Mouse (Mus musculus): ENCODE measurements at regions not wholly inside any gene's neighbourhood (a gene's known extent, or its start where the extent isn't known, plus 50 kb on each side); places are given as distances from the start of the nearest gene placed in this dataset.

DNA sequence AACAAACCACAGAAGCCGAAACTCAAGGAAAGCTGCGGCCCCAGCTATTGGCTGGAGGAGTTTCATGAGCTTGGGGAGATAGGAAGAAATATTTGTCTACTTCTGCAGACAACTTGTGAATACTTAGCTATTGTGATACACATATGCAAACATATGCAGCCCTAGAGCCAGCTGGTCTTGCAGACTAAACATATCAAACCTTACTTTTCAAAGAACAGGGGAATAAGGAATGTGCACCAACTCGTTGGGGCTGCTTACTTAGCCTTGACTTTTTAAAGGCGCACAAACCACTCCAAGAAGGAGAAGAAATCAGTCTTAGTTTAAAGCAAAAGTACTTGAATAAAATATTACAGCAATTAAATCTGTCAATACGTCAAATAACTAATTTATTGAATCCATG lies 106.8 kb upstream of the Lpar1 start:
- DNase-seq (ENCODE audit: low spot score): no peak

DNA sequence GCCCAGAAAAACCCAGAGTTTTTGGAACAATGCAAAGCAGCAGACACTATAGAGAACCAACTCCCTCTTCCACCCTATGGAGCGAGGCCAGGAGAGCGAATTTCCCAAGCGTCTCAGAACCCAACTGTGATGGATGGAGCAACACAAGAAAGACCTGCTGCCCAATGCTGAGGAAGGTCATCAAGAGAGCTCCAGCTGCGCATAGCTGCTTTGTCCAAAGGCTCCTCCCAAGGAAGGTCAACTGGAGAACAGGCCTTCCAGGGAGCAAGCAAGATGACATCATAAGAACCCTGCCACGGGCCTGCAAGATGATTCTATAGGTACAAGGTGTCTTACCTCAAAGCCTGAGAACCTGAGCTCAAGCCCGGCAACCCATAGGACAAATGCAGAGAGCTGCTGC lies 104.5 kb upstream of the Lpar1 start:
- no peak for DNase-seq (ENCODE audit: low spot score)

DNA sequence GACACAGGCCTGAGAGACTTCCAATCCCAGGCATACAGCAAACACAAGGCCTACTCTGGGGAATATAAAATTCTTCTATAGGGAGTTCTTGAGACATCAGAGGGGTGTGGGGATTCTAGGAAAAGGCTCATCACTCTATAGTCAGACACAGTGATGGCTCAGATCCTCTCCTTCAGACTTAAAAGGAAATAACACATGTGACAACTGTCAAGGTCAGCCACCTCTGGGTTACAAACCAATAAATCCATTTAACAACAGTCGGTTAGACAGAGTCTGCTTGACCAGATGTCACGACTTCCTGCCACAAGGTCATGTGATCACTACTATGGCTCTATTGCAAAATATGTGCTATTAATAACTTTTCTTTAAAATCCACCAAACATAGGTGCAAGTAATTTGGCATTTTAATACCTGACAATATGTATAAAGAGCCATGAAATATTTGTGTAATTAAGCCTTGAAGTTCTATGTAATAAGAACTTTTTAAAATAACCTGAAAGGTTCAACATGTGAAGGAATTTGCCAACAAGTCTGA lies 94.1 kb upstream of the Lpar1 start:
- no peak for DNase-seq (ENCODE audit: low spot score)

GRCm38 (mm10) chr4:58646821-58647220 lies 93.1 kb upstream of the Lpar1 start:
- no peak for DNase-seq (ENCODE audit: low spot score)

DNA sequence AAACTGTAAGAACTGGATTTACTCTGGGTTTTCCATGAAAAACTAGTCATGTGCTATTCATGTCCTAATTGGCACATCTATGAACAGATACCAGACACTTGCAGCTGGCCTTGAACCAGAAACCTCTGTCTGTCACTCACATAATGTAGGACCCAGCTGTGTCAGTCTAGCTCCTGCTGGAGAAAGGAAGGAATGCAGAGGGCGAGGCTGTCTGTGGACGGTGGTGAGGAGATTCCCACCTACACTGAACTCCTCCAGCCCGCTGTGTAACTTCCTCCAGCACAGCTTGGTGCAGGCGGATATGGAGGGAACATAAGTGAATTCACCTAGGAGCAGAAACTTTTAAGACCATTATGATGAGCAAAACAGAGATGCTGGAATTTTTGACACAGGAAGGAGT lies 89.7 kb upstream of the Lpar1 start:
- no peak for DNase-seq (ENCODE audit: low spot score)

DNA sequence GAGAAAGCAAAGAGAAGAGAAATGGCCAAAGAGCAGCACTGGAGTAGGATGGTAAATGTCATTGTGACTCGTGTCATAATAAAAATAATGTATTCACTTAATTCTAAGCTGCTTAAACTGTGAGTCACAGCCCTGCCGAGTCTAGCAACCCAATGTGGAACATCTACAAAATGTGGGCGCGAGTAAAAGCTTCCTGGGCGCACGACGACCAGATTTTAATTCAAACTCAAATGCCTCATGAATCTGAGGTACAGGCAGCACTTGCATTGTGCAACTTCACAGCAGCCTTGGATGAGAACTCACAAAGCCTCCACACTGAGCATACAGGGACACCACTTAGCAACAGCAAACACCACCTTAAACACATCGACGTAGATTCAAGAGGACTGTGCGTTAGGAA lies 88.5 kb upstream of the Lpar1 start:
- no peak for DNase-seq (ENCODE audit: low spot score)

GRCm38 (mm10) chr4:58632696-58633095 lies 79.0 kb upstream of the Lpar1 start:
- DNase-seq (ENCODE audit: low spot score): no peak

DNA sequence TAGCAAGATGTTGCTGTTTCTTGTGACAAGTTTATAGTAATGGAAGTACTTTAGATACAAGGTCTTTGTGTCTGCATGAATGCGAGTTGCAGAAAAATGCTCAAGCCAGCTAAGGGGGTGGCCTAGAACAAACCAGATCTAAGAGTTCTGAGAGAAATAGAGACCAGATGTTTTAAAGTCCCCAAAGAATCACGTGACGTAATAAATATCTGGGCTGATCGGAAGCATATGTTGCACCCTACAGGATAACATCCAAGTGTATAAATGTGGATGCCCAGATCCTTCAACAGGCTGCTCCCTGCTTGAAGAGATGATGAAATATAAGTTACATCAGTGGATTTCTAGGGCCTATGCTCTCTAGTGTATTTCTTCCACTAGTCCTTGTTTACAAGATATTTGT lies 77.7 kb upstream of the Lpar1 start:
- DNase-seq (ENCODE audit: low spot score): no peak

GRCm38 (mm10) chr4:58627021-58627420 lies 73.3 kb upstream of the Lpar1 start:
- DNase-seq (ENCODE audit: low spot score): no peak

DNA sequence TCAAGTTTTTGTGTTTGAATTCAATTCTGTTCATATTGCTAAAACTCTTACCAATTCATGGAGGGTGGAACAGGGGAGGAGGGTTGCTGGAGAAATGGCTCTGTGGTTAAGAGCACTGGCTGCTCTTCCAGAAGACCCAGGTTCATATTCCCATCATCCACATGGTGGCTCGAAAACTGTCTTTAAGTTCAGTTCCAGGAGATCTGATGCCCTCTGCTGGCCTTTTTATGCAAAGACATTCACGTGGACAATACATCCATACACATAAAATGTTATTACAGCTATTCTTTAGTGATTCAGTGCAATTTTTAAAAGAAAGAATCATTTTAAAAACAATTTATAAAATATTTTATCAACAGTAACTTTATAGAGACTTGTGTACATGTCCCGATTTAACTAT lies 70.4 kb upstream of the Lpar1 start:
- DNase-seq (ENCODE audit: low spot score): no peak

DNA sequence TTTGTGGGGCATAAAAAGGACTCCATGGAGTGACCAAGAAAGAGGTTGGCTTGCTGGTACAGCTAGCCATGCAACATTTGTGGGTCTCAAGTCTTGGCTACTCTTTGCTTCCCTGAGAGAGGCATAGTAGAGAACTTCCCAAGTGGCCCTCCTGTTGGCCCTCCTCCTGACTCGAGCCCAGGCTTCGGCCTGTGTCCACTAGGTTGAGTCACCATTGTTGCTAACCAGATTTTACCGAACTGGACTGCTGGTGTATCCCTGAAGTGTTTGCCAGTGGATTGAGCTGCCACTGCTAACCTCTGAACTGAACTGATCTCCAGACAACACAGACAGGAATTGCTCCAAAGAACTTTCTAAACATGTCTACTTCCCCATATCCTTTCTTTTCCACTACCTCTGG lies 66.9 kb upstream of the Lpar1 start:
- no peak for DNase-seq (ENCODE audit: low spot score)

- no peak for DNase-seq (ENCODE audit: low spot score)
These were observed 63.6 kb upstream of the Lpar1 start for GRCm38 (mm10) chr4:58617261-58617660.

DNA sequence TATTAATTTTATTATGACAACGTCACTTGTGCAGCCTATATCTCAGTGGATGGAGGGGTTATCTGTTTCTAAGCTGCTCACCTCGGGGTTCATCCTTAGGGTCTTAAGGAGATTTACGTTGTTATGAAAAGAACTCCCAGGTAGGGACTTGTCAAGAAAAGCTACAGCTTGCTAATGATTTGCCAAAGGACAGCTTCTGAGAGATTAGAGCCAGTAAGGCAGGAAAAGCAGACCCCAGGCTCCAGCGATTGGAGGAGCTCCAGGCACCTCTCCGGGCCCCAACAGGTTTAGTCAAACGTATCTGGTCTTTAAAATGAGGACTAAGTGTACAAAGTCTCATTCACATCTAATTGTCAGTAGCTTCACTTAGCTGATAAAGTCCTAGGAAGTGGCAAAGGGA lies 59.8 kb upstream of the Lpar1 start:
- no peak for DNase-seq (ENCODE audit: low spot score)

DNA sequence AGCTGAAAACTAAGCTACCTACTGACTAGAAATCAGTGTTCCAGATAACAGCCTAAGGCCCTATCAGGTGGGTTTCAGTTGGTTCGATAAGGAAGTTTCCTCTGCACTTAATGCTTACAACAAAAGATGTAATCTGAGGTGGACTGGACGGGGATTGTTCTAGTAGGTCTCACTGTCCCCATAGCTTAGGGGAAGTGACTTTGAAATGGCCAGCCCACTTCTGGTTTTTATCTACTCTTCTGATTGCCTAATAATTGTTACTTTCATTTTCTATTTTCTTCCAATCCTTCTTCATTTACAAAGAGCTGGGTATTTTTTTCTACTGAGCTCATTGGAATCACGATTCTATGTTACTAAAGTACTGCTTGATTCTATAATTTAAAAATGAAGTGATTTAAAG lies 59.3 kb upstream of the Lpar1 start:
- DNase-seq (ENCODE audit: low spot score): no peak

- DNase-seq (ENCODE audit: low spot score): no peak
These were observed 53.8 kb upstream of the Lpar1 start for GRCm38 (mm10) chr4:58607491-58607890.

DNA sequence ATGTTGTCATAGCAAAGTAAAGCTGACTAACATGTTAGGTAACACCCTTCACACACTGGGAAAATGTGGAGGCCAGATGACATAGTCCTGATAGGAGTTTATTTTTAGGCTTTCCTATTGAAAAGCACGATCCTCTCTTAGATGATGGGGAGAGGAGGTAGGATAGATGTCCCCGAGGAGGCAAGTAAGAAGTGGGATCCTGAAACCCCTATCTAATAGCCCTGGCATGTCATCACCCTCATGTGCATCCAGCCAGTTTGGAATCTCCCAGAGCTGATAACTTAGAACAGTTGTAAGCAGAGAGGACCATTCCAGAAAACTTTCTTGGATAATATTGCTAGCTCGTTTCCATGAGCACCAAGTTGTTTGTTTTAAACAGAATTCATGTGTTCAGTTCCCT lies 52.2 kb upstream of the Lpar1 start:
- no peak for DNase-seq (ENCODE audit: low spot score)

Measured in ovary, postnatal 36 days (tissue).